Mouse (Mus musculus) neural tube, embryonic 11.5 days (tissue): ENCODE results near the gene Alyref. TPM values are rescaled to one million over a fixed set of nuclear protein-coding genes. Genes with fewer than 3 reads are reported as not detected.
A peak's percentile ranks its signal among the peaks of the same experiment; 100 is the strongest.

Experiments
- ATAC-seq: fragments of 200-750 bp; cut with Nextera tagmentation; 2 replicates; pipeline ENCODE4 v1.8.0; 2017; ENCODE audit warnings: moderate number of reproducible peaks, mild to moderate bottlenecking, moderate TSS enrichment, moderate library complexity; ENCODE audit not compliant: insufficient read depth, low FRiP score, low TSS enrichment
- DNase-seq: peaks from one replicate; pipeline ENCODE4 v3.0.0-alpha.2; 2015; ENCODE audit warnings: low spot score
- H3K27ac ChIP-seq: fragments of 300-500 bp; sonication (generic); 2 replicates; pipeline ENCODE4 v1.5.1; 2014; ENCODE audit warnings: low read depth, mild to moderate bottlenecking, low read length
- H3K27me3 ChIP-seq: fragments of 300-500 bp; sonication (generic); 2 replicates; pipeline ENCODE4 v1.6.1; 2014; ENCODE audit warnings: mild to moderate bottlenecking, low read length, mixed read lengths; ENCODE audit not compliant: control insufficient read depth, insufficient read depth
- H3K36me3 ChIP-seq: fragments of 300-500 bp; sonication (generic); 2 replicates; pipeline ENCODE4 v1.6.1; 2014; ENCODE audit warnings: mild to moderate bottlenecking, low read length, moderate library complexity, mixed read lengths; ENCODE audit not compliant: control insufficient read depth, insufficient read depth
- H3K4me1 ChIP-seq: fragments of 300-500 bp; sonication (generic); 2 replicates; pipeline ENCODE4 v1.6.1; 2014; ENCODE audit warnings: low read length, mixed read lengths; ENCODE audit not compliant: control insufficient read depth, insufficient read depth
- H3K4me2 ChIP-seq: fragments of 300-500 bp; sonication (generic); 2 replicates; pipeline ENCODE4 v1.6.1; 2014; ENCODE audit warnings: low read depth, mild to moderate bottlenecking, moderate library complexity
- H3K4me3 ChIP-seq: fragments of 300-500 bp; sonication (generic); 2 replicates; pipeline ENCODE4 v1.5.1; 2014; ENCODE audit warnings: low read depth, low read length
- H3K9ac ChIP-seq: fragments of 300-500 bp; sonication (generic); 2 replicates; pipeline ENCODE4 v1.6.1; 2014; ENCODE audit warnings: mild to moderate bottlenecking, low read length
- H3K9me3 ChIP-seq: fragments of 300-500 bp; sonication (generic); 2 replicates; pipeline ENCODE4 v1.6.1; 2016; ENCODE audit warnings: low read length; ENCODE audit not compliant: control insufficient read depth
- WGBS: fragments of 180-500 bp; shearing (Covaris S2); extraction: QIAGEN DNeasy Blood & Tissue Kit; methylation state at CpG from one replicate; pipeline ENCODE4 v1.1.7; 2014; 5-methylcytosine and 5-hydroxymethylcytosine counted together
- polyA plus RNA-seq: library from polyadenylated mRNA; unstranded; fragments of >200 nt; fragmentation: Nextera tagmentation; extraction: Ambion mirVana; gene quantifications from 2 replicates; pipeline ENCODE4 v1.2.1, GENCODE M21; 2014

Gene Alyref
- polyA plus RNA-seq, 1 experiment from 2014 or later, result 669 TPM

DNA sequence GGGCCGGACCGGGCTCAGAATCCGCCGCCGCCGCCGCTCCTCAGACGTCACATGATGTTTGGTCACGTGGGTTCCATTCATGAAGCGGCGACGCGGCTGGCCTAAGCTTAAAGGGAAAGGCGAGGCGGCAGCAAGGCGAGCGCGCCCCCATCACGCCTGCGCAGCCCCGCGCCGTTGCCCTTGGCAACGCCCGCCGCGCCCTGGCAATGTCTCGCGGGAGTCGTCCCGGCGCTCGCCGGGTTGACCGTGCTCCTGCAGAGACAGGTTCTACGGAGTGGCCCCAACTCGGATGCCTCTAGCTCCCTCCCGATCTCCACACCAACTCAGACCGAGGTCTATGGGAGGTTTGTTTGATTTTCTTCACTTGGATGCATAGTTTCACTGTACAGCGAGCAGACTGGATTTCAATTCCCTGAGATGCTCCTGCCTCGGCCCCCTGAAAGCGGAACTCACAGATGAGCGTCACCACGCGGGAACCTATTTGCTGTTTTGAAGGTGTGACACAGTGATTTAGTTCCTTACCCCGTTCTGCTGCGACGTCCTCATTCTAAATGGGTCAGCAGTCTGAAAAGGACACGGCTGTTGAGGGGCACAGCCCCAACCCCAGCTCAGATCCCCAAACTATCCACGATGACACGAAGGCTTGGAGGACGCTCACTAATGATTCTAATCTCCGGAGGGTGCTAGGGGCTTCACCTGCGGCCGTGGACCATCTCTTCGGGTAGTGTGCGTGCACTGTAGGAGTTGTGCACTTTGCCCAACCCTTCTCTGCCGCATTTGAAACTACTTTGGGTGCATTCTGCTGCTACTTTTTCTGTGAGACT is 35.6 kb upstream of the Alyref start, which contains the start of gene Mafg:
Gene Mafg, minus strand, starts transcription at position 81 of the 824 bp plus-strand sequence.
- WGBS, result 11% methylated on average over 56 of the region's 58 CpGs
- peak within 1 kb of the TSS; percentile 88 for H3K27ac ChIP-seq
- peaks cover 5% of the 10 kb centered on the region for H3K36me3 ChIP-seq
- peak within 1 kb of the TSS; percentile 96 for H3K4me3 ChIP-seq
- H3K9ac ChIP-seq, result peak within 1 kb of the TSS; percentile 89
- no peaks in the 10 kb centered on the region for H3K9me3 ChIP-seq
- peak within 1 kb of the TSS; percentile 96 for H3K4me2 ChIP-seq
- H3K27me3 ChIP-seq, result no peaks in the 10 kb centered on the region
- ATAC-seq (peak; percentile 87), DNase-seq (peak; percentile 97)
- H3K4me1 ChIP-seq, result peaks cover 14% of the 10 kb centered on the region

DNA sequence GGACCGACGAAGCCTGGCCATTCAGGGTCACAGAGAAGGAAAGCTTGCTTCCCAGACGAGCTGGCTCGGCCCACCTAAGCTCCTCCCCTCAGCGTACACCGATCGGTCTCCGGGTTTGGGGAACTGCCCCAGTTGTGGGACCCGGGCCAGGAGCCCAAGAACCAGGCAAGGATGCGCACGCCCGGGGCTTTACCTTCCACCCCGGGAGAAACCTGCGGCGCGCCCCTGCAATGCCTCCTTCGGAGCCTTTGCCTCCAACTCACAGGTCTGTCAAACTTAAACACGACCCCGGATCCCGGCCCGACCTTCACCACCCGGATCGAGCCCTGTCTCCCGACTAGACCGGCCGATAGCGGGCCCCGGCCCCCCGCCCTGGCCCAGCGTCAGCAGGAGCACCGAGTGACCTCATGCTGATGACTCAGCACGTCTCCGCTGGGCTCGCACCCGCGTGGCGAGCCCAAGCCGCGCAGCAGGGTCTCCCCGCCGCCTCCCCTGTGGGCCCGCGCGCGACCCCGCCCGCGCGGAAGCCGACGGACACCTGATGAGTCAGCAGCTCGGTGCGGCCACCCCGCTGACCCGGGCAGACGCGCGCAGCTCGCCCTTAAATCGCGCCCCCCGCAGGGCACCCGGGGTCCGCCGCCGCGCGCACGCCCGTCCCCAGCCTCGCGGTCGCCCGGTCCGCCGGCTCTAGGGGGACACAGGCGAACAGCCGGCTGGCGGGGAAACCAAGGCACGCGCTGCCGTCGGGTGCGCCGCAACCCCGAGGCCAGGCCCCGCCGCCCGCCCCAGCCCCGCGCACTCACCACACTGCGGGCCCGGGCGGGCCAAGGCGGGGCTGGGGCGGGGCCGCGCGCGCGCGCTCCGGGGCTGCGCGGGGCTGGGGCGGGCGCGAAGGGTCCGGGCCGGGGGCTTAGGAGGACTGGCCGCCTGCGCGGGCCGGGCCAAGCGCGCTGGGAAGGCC is 34.7 kb upstream of the Alyref start:
- peak; percentile 78 for ATAC-seq
- peaks cover 14% of the 10 kb centered on the region for H3K4me1 ChIP-seq
- H3K4me2 ChIP-seq, result peak overlapping the region; percentile 96
- peak; percentile 72 for DNase-seq
- H3K36me3 ChIP-seq, result peaks cover 8% of the 10 kb centered on the region
- H3K4me3 ChIP-seq, result peak overlapping the region; percentile 96
- H3K27me3 ChIP-seq, result no peaks in the 10 kb centered on the region
- no peaks in the 10 kb centered on the region for H3K9me3 ChIP-seq
- WGBS, result under 1% methylated on average over 74 of the region's 116 CpGs
- peak overlapping the region; percentile 89 for H3K9ac ChIP-seq
- H3K27ac ChIP-seq, result peak overlapping the region; percentile 88

DNA sequence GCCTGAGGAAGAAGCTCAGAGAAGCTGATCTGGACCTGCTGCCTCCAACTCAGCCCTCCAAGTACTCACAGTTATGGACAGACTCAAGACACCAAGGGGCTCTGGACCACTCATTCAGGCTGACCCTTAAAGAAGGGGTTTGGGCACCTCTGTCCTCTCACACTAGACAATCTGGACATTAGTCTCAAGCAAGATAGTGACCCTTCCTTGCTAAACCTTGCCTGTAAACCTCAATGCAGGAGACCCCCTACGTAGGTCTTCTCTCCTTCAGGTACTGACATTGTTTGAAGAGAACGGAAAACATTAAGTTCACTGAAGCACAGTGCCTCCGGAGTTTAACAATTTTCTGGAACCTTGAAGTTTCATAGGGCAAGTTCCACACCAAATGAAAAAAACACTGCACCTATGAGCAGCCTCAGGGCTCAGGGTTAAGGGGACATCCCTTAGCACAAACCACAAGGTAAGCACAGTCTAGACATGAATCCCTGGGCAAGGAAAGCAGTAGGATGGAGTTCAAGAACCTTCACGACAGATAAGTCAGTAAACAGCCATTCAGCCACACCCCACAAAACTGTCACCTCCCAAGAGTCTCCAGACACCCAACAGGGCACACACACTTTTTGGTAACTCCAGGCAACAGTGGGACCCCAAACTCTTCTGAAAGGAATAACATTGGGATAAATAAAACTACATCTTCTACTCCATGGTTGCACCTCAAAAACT is 33.7 kb upstream of the Alyref start:
- Histone ChIP-seq H3K36me3 (peaks cover 9% of the 10 kb centered on the region), H3K4me1 (peaks cover 14% of the 10 kb centered on the region), H3K4me2 (peak overlapping the region; percentile 96), H3K27ac (peak overlapping the region; percentile 88), H3K4me3 (peak overlapping the region; percentile 96), H3K9ac (peak overlapping the region; percentile 89), H3K27me3 (no peaks in the 10 kb centered on the region), H3K9me3 (no peaks in the 10 kb centered on the region)
- ATAC-seq (no peak), DNase-seq (no peak)
- WGBS, result 60% methylated on average over 4 of the region's 4 CpGs

DNA sequence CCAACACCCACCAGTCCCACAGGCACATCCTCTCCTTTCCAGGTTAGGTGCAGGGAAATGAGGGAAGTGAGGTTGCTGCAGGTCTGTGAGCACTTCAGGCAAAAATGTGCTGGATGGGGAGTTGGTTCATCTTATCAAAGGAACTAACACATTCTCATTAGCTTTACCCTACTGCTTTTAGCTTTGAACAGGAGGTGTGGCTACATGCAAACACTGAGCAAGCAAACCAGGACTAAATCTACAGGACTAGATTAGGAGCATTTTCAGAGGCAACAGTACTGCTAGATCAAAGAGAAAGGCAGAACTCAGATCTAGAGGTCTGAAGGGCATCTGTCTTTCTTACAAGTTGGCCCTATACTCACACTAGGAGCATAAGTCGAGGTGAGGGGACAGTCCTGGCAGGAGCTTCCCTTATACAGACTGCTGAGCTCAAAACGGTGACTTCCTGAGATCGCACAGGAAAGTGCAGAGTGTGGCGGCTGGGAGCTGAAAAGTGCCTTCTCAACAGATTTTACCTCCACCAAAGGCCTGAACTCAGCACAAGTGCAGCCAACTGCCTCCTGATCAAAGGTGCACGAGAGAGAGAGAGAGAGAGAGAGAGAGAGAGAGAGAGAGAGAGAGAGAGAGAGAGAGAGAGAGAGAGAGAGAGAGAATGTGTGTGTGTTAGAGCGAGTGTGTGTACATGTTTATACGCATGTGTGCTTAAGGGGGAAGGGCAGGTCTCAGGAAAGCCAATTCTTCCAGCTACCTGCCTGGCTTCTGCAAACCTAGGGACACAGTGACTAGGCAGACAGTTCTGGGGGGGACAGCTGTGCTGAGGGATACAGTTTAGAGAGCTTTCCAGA is 32.9 kb upstream of the Alyref start:
- Histone ChIP-seq H3K9ac (peak overlapping the region; percentile 0), H3K27me3 (no peaks in the 10 kb centered on the region), H3K36me3 (peaks cover 9% of the 10 kb centered on the region), H3K27ac (no peak overlapping the region), H3K4me2 (peak overlapping the region; percentile 96), H3K4me1 (peaks cover 14% of the 10 kb centered on the region), H3K4me3 (no peak overlapping the region), H3K9me3 (no peaks in the 10 kb centered on the region)
- ATAC-seq (no peak), DNase-seq (no peak)
- WGBS, result 56% methylated on average over 6 of the region's 7 CpGs

DNA sequence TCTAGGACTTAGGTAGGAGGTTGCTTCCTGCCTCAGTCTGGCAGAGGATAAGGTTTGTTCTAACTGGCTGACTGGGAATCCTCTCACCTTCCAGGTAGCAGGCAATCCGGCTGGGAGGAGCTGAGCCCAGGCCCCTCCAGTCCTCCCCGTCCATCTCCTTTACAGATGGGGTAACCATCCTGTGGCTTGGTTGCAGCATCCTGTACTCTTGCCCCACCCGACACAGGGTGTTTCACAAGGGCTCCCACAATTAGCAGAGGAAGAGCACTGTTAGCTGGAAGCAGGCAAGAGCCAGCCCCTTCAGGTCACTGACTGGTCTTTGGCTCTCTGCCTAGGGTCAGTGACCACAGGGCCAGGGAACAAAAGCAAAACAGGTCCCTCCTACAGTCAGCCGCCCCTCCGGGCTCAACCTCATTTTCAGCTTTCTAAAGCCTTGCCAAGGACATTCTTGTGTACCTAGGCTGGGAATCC is 32.3 kb upstream of the Alyref start:
- Histone ChIP-seq H3K4me1 (peaks cover 14% of the 10 kb centered on the region), H3K4me2 (peak overlapping the region; percentile 10; the same call in 1 of the 2 replicates), H3K9me3 (no peaks in the 10 kb centered on the region), H3K9ac (peak overlapping the region; percentile 35; the same call in 1 of the 2 replicates), H3K27ac (peak overlapping the region; percentile 35), H3K4me3 (no peak overlapping the region), H3K36me3 (peaks cover 9% of the 10 kb centered on the region), H3K27me3 (no peaks in the 10 kb centered on the region)
- ATAC-seq (no peak), DNase-seq (no peak)
- 57% methylated on average over 5 of the region's 5 CpGs for WGBS

DNA sequence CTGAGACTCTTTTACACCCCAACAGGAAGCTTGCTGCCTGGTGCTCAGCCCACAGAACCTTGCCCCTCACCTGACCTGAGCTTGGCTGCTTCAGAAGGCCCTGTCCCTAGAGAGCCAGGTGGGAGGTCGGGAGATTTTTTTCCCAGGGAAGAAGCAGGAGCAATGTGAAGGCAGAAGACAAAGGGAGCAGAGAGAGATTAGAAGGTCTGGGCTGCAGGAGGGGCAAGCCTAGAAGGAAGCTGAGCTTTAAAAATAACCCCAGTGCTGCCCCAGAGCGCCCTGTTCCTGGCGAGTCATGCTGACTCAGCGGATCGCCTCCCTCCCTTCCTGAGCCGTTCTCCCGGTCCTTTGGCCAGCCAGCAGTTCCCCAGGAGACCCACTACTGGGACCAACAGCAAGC is 31.7 kb upstream of the Alyref start:
- Histone ChIP-seq H3K9ac (peak overlapping the region; percentile 35; the same call in 1 of the 2 replicates), H3K27ac (peak overlapping the region; percentile 35; the same call in 1 of the 2 replicates), H3K4me2 (peak overlapping the region; percentile 10; the same call in 1 of the 2 replicates), H3K4me3 (no peak overlapping the region), H3K9me3 (no peaks in the 10 kb centered on the region), H3K27me3 (no peaks in the 10 kb centered on the region), H3K4me1 (peaks cover 18% of the 10 kb centered on the region), H3K36me3 (peaks cover 9% of the 10 kb centered on the region)
- ATAC-seq (no peak), DNase-seq (no peak)
- WGBS, result 39% methylated on average over 7 of the region's 7 CpGs

DNA sequence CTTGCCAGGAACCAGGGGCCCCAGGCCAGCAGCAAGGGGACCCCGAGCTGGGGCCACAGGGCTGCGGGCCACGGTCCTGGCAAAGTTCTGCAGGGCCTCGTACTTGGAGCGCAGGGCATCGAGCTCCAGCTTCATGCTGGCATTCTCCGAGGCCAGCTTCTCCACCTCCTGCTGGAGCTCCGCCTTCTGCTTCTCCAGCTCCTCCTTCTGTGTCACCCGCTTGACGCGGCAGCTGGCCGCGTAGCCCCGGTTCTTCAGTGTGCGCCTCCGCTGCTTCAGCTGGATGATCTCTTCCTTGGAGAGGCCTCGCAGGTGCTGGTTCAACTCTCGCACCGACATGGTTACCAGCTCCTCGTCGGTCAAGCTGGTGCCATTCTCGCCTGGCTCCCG is 31.2 kb upstream of the Alyref start:
- Histone ChIP-seq H3K9ac (no peak overlapping the region), H3K4me2 (no peak overlapping the region), H3K27me3 (no peaks in the 10 kb centered on the region), H3K27ac (no peak overlapping the region), H3K4me3 (no peak overlapping the region), H3K9me3 (no peaks in the 10 kb centered on the region), H3K36me3 (peaks cover 9% of the 10 kb centered on the region), H3K4me1 (peaks cover 18% of the 10 kb centered on the region)
- no peak for DNase-seq
- ATAC-seq, result no peak
- 82% methylated on average over 23 of the region's 23 CpGs for WGBS
